Mouse (Mus musculus) left cerebral cortex, adult 18-20 months (tissue): ENCODE measurements around the gene Apoa5. TPM values are rescaled to one million over a fixed set of nuclear protein-coding genes. Genes with fewer than 3 reads are reported as not detected.

Source experiments
- DNase-seq, 2 experiments: peaks; one replicate each; pipeline ENCODE4 v3.0.0; 2021 to 2022; ENCODE audit warnings: low spot score in 2 of 2, mixed read lengths in 1 of 2
- long read RNA-seq, 2 experiments: library from polyadenylated mRNA; stranded (forward); transcript quantifications; one replicate each; pipeline ENCODE4 v2.0.0; 2021
- total RNA-seq, 2 experiments: library from RNA; stranded (reverse); gene quantifications; 2 replicates each; pipeline ENCODE4 v1.2.3; 2021

The Apoa5 gene
- total RNA-seq: not detected
- long read RNA-seq, experiment 1: 0 reads
- long read RNA-seq, experiment 2: 0 reads

- DNase-seq: no peak
These were observed at the start of gene Apoa5 for GRCm38 (mm10) chr9:46268343-46268873. Gene Apoa5 (plus strand): TSS chr9:46268633.

GRCm38 (mm10) chr9:46223090-46223489 is 45.3 kb upstream of the Apoa5 start:
- no peak for DNase-seq

- DNase-seq: no peak
These were observed 44.3 kb upstream of the Apoa5 start for GRCm38 (mm10) chr9:46224101-46224500.

GRCm38 (mm10) chr9:46224945-46225660 is 43.3 kb upstream of the Apoa5 start:
- no peak for DNase-seq

- no peak for DNase-seq
These were observed 41.3 kb upstream of the Apoa5 start for GRCm38 (mm10) chr9:46227064-46227614.

- DNase-seq: no peak
These were observed 39.9 kb upstream of the Apoa5 start, which contains the start of gene Apoa1 for GRCm38 (mm10) chr9:46228491-46228890. Gene Apoa1 (plus strand): TSS chr9:46228580.

DNA sequence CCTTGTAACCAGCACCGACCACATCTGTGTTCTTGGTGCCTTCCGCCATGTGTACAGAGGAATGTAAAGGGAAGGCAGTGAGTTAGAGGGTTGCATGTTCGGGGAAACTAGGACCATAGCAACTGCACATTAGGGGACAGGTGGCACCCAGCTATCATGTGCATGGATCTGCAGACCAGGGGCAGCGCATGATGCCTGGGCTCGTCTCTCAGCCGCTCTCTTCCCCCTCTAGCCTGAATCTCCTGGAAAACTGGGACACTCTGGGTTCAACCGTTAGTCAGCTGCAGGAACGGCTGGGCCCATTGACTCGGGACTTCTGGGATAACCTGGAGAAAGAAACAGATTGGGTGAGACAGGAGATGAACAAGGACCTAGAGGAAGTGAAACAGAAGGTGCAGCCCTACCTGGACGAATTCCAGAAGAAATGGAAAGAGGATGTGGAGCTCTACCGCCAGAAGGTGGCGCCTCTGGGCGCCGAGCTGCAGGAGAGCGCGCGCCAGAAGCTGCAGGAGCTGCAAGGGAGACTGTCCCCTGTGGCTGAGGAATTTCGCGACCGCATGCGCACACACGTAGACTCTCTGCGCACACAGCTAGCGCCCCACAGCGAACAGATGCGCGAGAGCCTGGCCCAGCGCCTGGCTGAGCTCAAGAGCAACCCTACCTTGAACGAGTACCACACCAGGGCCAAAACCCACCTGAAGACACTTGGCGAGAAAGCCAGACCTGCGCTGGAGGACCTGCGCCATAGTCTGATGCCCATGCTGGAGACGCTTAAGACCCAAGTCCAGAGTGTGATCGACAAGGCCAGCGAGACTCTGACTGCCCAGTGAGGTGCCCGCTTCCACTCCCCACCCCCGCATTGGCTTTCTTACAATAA is 38.6 kb upstream of the Apoa5 start:
- peak; percentile 87 to 93 for DNase-seq

- DNase-seq: no peak
These were observed 37.9 kb upstream of the Apoa5 start for GRCm38 (mm10) chr9:46230450-46230975.

GRCm38 (mm10) chr9:46235196-46235595 is 33.2 kb upstream of the Apoa5 start:
- DNase-seq: no peak

GRCm38 (mm10) chr9:46235596-46235648 is 33.0 kb upstream of the Apoa5 start, which contains the start of gene Apoc3:
Gene Apoc3 (minus strand): TSS chr9:46235636.
- DNase-seq: no peak

DNA sequence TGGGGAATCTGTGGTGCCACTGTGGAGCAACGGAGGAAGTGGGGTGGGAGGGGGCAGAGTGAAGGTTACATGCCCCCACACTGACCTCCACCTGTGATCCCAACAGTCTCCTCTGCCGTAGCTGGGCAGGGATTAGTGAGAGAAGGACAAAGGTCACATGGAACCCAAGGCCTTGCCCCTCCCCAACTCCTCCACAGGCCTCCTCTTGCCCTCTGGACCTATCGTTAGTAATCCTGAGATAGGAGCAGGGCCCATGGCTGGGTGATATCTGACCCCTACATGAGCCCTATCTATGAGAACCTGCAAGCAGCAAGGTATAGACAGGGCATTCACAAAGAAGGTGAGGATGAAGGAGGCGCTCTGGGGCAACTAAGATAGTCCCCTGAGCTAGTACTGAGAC is 32.8 kb upstream of the Apoa5 start:
- no peak for DNase-seq

- DNase-seq: no peak
These were observed 29.6 kb upstream of the Apoa5 start for GRCm38 (mm10) chr9:46238850-46239249.

GRCm38 (mm10) chr9:46240526-46241153 is 27.8 kb upstream of the Apoa5 start, which contains the start of gene Apoa4:
Gene Apoa4 (plus strand): TSS chr9:46240696.
- DNase-seq: no peak

GRCm38 (mm10) chr9:46241818-46242217 is 26.6 kb upstream of the Apoa5 start:
- no peak for DNase-seq

DNA sequence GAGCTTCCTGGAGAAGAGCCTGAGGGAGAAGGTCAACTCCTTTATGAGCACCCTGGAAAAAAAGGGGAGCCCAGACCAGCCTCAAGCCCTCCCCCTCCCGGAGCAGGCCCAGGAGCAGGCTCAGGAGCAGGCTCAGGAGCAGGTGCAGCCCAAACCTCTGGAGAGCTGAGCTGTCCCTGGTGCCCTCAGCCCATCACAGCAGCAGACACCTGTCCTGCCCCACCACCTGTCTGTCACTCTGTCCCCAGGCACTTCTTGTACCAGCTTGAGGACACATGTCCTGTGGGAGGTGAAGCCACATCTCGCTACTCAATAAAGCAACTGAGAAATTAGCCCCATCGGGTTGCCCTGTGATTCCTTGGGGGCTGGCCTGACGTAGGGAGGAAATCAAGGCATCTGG is 25.3 kb upstream of the Apoa5 start:
- DNase-seq: no peak

DNA sequence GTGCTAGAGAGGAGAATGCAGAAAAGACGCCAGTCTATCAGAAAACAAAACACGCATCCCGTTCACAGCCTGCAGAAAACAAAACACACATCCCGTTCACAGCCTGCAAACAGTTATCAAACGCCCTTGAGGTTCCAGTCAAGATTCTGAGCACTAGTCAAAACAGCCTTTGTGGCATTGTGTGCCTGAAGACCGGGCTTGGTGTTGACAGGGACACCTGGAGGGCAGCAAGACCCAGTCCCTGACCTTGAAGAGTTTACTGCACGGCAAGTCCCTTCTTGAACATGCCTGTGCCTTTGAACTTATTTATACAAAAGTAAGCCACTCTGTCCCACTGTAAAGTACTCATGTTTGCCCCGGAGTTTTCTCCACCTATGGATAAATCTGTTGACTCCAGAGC is 24.8 kb upstream of the Apoa5 start:
- no peak for DNase-seq

DNA sequence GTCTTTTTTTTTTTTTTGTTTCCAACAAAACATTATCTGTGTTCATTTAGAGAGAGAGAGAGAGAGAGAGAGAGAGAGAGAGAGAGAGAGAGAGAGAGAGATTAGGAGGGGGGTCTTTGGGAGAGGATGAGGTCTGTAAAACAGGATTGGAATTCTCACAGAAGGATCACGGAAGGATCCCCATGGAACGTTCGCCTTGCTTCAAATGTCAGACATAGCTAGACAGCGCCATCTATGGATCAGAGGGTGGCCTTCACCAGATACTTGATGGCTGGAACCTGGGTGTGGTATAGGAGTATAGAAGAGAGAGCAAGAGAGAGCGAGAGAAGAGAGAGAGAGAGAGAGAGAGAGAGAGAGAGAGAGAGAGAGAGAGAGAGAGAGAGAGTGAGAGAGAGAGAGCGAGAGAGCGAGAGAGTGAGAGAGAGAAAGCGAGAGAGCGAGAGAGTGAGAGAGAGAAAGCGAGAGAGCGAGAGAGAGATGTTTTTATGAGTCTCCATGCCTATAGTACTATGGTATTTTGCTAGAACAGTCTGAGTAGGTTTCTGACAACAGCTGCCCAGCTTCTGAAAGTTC is 21.6 kb upstream of the Apoa5 start:
- DNase-seq: peak; percentile 69 to 80

- DNase-seq: no peak
These were observed 12.3 kb upstream of the Apoa5 start for GRCm38 (mm10) chr9:46256177-46256576.

DNA sequence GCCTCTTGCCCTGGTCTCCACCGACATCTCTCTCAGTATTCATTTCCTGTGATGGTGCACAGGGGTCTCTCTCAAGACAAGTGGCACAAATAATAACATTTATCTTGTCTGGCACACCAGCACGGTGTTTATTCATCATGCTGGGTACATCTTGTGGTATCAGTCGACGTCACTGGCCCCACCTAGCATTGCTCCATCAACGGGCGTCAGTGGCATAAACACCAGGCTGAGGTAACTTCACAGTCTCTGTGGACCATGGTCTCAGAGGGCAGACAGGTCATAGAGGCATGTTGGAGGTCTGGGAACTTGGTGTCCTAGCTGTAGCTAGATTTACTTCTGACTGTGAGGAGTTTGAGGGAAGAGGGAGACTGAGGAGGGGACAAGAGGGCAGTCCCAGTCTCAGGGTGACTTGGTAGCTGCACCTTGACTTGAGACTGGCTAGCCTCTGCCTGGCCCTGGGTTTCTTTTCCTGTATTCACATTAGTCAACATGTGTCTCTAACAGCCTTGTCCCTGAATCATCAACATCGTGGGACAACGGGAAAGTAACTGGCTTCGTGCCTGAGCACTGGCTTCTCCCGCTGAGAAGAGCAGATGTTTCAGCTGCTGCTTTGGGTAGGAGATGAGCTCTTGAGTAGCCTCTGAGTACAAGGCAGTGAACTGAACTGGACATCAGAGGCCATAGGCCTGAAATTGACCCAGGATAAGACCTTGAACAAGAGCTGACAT is 11.6 kb upstream of the Apoa5 start:
- no peak for DNase-seq

- DNase-seq: no peak
These were observed 10.9 kb upstream of the Apoa5 start for GRCm38 (mm10) chr9:46257546-46257945.
